Mouse (Mus musculus): ENCODE results near the gene Ascl2. TPM values are rescaled to one million over a fixed set of nuclear protein-coding genes. Genes with fewer than 3 reads are reported as not detected.

Ascl2 gene
- polyA plus RNA-seq, 1 experiment, result 0.04 TPM

GRCm38 (mm10) chr7:142995630-142996338 is 26.7 kb upstream of the Ascl2 start:
- H3K4me3 ChIP-seq (ENCODE audit: insufficient read depth, poor library complexity, severe bottlenecking), result no peak overlapping the region
- no peaks in the 10 kb centered on the region for H3K36me3 ChIP-seq (ENCODE audit: control insufficient read depth, insufficient read depth)
- TF ChIP-seq CTCF (IDR thresholded peaks at IDR 0.05; ENCODE audit: control insufficient read depth, insufficient read depth, insufficient read length), result no peak
- no peak for TF ChIP-seq CEBPB (IDR thresholded peaks at IDR 0.05; ENCODE audit: low read depth)
- TF ChIP-seq USF1 (IDR thresholded peaks at IDR 0.05; ENCODE audit: low read depth), result no peak
- no peak for TF ChIP-seq MAX (IDR thresholded peaks at IDR 0.05)
- TF ChIP-seq FOSL1 (IDR thresholded peaks at IDR 0.05; ENCODE audit: insufficient read depth, low read length, poor library complexity, severe bottlenecking), result no peak
- no peak for TF ChIP-seq MYOD1 (IDR thresholded peaks at IDR 0.05; ENCODE audit: control insufficient read depth, insufficient read length, low read depth)
- no peak for TF ChIP-seq MYOG (IDR thresholded peaks at IDR 0.05; ENCODE audit: control insufficient read depth, extremely low read depth, insufficient read length)

GRCm38 (mm10) chr7:142995004-142995403 is 25.9 kb upstream of the Ascl2 start:
- no peak overlapping the region for H3K4me3 ChIP-seq (ENCODE audit: insufficient read depth, poor library complexity, severe bottlenecking)
- H3K27me3 ChIP-seq (ENCODE audit: control insufficient read depth, insufficient read depth, insufficient read length), result peaks cover 16% of the 10 kb centered on the region
- H3K79me3 ChIP-seq (ENCODE audit: low read depth), result no peaks in the 10 kb centered on the region
- H3K79me2 ChIP-seq (ENCODE audit: control insufficient read depth, insufficient read depth), result no peaks in the 10 kb centered on the region
- H3K36me3 ChIP-seq (ENCODE audit: control insufficient read depth, insufficient read depth), result no peaks in the 10 kb centered on the region
- no peak overlapping the region for H3ac ChIP-seq (ENCODE audit: control insufficient read depth, insufficient read length, low read depth)
- TF ChIP-seq MYOD1 (IDR thresholded peaks at IDR 0.05; ENCODE audit: control insufficient read depth, insufficient read length, low read depth), result no peak
- TF ChIP-seq MYOG (IDR thresholded peaks at IDR 0.05; ENCODE audit: control insufficient read depth, extremely low read depth, insufficient read length), result no peak
- TF ChIP-seq CEBPB (IDR thresholded peaks at IDR 0.05; ENCODE audit: low read depth), result no peak
- no peak for TF ChIP-seq USF1 (IDR thresholded peaks at IDR 0.05; ENCODE audit: low read depth)
- no peak for TF ChIP-seq FOSL1 (IDR thresholded peaks at IDR 0.05; ENCODE audit: insufficient read depth, low read length, poor library complexity, severe bottlenecking)
- no peak for TF ChIP-seq MAX (IDR thresholded peaks at IDR 0.05)
- no peak for TF ChIP-seq CTCF (IDR thresholded peaks at IDR 0.05; ENCODE audit: control insufficient read depth, insufficient read depth, insufficient read length)

More at GRCm38 (mm10) chr7:142995630-142996338, 26.7 kb upstream of the Ascl2 start:
- H3ac ChIP-seq (ENCODE audit: control insufficient read depth, insufficient read length, low read depth), result no peak overlapping the region
- H3K27me3 ChIP-seq (ENCODE audit: control insufficient read depth, insufficient read depth, insufficient read length), result peaks cover 10% of the 10 kb centered on the region
- H3K79me3 ChIP-seq (ENCODE audit: low read depth), result no peaks in the 10 kb centered on the region
- H3K79me2 ChIP-seq (ENCODE audit: control insufficient read depth, insufficient read depth), result no peaks in the 10 kb centered on the region

- Histone ChIP-seq H3K36me3 (ENCODE audit: control insufficient read depth, insufficient read depth) (no peaks in the 10 kb centered on the region), H3ac (ENCODE audit: control insufficient read depth, insufficient read length, low read depth) (no peak overlapping the region), H3K79me2 (ENCODE audit: control insufficient read depth, insufficient read depth) (no peaks in the 10 kb centered on the region), H3K79me3 (ENCODE audit: low read depth) (no peaks in the 10 kb centered on the region), H3K4me3 (ENCODE audit: insufficient read depth, poor library complexity, severe bottlenecking) (no peak overlapping the region), H3K27me3 (ENCODE audit: control insufficient read depth, insufficient read depth, insufficient read length) (peaks cover 60% of the 10 kb centered on the region)
- TF ChIP-seq MAX (IDR thresholded peaks at IDR 0.05) (no peak), USF1 (IDR thresholded peaks at IDR 0.05; ENCODE audit: low read depth) (no peak), FOSL1 (IDR thresholded peaks at IDR 0.05; ENCODE audit: insufficient read depth, low read length, poor library complexity, severe bottlenecking) (no peak), MYOG (IDR thresholded peaks at IDR 0.05; ENCODE audit: control insufficient read depth, extremely low read depth, insufficient read length) (no peak), CEBPB (IDR thresholded peaks at IDR 0.05; ENCODE audit: low read depth) (no peak), MYOD1 (IDR thresholded peaks at IDR 0.05; ENCODE audit: control insufficient read depth, insufficient read length, low read depth) (no peak), CTCF (IDR thresholded peaks at IDR 0.05; ENCODE audit: control insufficient read depth, insufficient read depth, insufficient read length) (no peak)
These were observed 18.7 kb upstream of the Ascl2 start for GRCm38 (mm10) chr7:142987718-142988117.

GRCm38 (mm10) chr7:142985146-142985545 is 16.1 kb upstream of the Ascl2 start:
- peaks cover 46% of the 10 kb centered on the region for H3K27me3 ChIP-seq (ENCODE audit: control insufficient read depth, insufficient read depth, insufficient read length)
- H3K79me2 ChIP-seq (ENCODE audit: control insufficient read depth, insufficient read depth), result no peaks in the 10 kb centered on the region
- H3ac ChIP-seq (ENCODE audit: control insufficient read depth, insufficient read length, low read depth), result no peak overlapping the region
- H3K4me3 ChIP-seq (ENCODE audit: insufficient read depth, poor library complexity, severe bottlenecking), result no peak overlapping the region
- no peaks in the 10 kb centered on the region for H3K36me3 ChIP-seq (ENCODE audit: control insufficient read depth, insufficient read depth)
- TF ChIP-seq CTCF (IDR thresholded peaks at IDR 0.05; ENCODE audit: control insufficient read depth, insufficient read depth, insufficient read length) (no peak), USF1 (IDR thresholded peaks at IDR 0.05; ENCODE audit: low read depth) (no peak), CEBPB (IDR thresholded peaks at IDR 0.05; ENCODE audit: low read depth) (no peak)
- H3K79me3 ChIP-seq (ENCODE audit: low read depth), result no peaks in the 10 kb centered on the region

- Histone ChIP-seq H3K79me2 (ENCODE audit: control insufficient read depth, insufficient read depth) (no peaks in the 10 kb centered on the region), H3K27me3 (ENCODE audit: control insufficient read depth, insufficient read depth, insufficient read length) (peaks cover 32% of the 10 kb centered on the region), H3K36me3 (ENCODE audit: control insufficient read depth, insufficient read depth) (no peaks in the 10 kb centered on the region), H3K79me3 (ENCODE audit: low read depth) (no peaks in the 10 kb centered on the region), H3ac (ENCODE audit: control insufficient read depth, insufficient read length, low read depth) (no peak overlapping the region), H3K4me3 (ENCODE audit: insufficient read depth, poor library complexity, severe bottlenecking) (no peak overlapping the region)
- TF ChIP-seq MAX (IDR thresholded peaks at IDR 0.05) (no peak), FOSL1 (IDR thresholded peaks at IDR 0.05; ENCODE audit: insufficient read depth, low read length, poor library complexity, severe bottlenecking) (no peak), MYOG (IDR thresholded peaks at IDR 0.05; ENCODE audit: control insufficient read depth, extremely low read depth, insufficient read length) (no peak), MYOD1 (IDR thresholded peaks at IDR 0.05; ENCODE audit: control insufficient read depth, insufficient read length, low read depth) (no peak), USF1 (IDR thresholded peaks at IDR 0.05; ENCODE audit: low read depth) (no peak), CTCF (IDR thresholded peaks at IDR 0.05; ENCODE audit: control insufficient read depth, insufficient read depth, insufficient read length) (no peak), CEBPB (IDR thresholded peaks at IDR 0.05; ENCODE audit: low read depth) (no peak)
These were observed 12.8 kb upstream of the Ascl2 start for GRCm38 (mm10) chr7:142981908-142982307.

All from C2C12 (cell line).